Mouse (Mus musculus) lung, adult 2 months (tissue): ENCODE results near the gene Zcchc3. TPM values are rescaled to one million over a fixed set of nuclear protein-coding genes. Genes with fewer than 3 reads are reported as not detected.

Experiments used
- DNase-seq: peaks from one replicate; pipeline ENCODE4 v3.0.0; 2022
- H3K4me1 ChIP-seq: fragments of 200-500 bp; 2 replicates; pipeline ENCODE4 v1.6.1; 2011; ENCODE audit warnings: low read length; ENCODE audit not compliant: control insufficient read depth, insufficient read depth
- H3K4me3 ChIP-seq: fragments of 200-500 bp; replicated peaks from 2 replicates; pipeline ENCODE3; 2011; ENCODE audit warnings: low read depth, mild to moderate bottlenecking, control low read depth, low read length; ENCODE audit errors: extremely low read depth
- CTCF ChIP-seq: fragments of 200-500 bp; IDR thresholded peaks from 2 replicates; pipeline ENCODE4 v1.5.1; 2011; ENCODE audit warnings: mild to moderate bottlenecking, low read length, control low read depth; ENCODE audit not compliant: insufficient read depth
- POLR2A ChIP-seq: fragments of 200-500 bp; IDR thresholded peaks from 2 replicates; pipeline ENCODE4 v1.6.1; 2011; ENCODE audit warnings: low read depth, mild to moderate bottlenecking, control low read depth, low read length, borderline replicate concordance; ENCODE audit errors: extremely low read depth
- WGBS: fragments of 180-500 bp; shearing (Covaris S2); methylation state at CpG from one replicate; pipeline ENCODE4 v1.1.7; 2018; 5-methylcytosine and 5-hydroxymethylcytosine counted together
- polyA plus RNA-seq: library from polyadenylated mRNA; depleted of rRNA; stranded (reverse); fragments of >200 nt; gene quantifications from 2 replicates; pipeline ENCODE4 v1.2.3, GENCODE M21; 2012; rRNA removed

The Zcchc3 gene
- 5.1 and 5.8 TPM in 2 replicates for polyA plus RNA-seq

GRCm38 (mm10) chr2:152414591-152415165, at the start of gene Zcchc3:
Gene Zcchc3, minus strand, starts transcription at chr2:152415027.
- WGBS, result under 1% methylated on average over 61 of the region's 65 CpGs
- TF ChIP-seq POLR2A (peak; percentile 57), CTCF (no peak)
- peak; percentile 87 for DNase-seq
- Histone ChIP-seq H3K4me3 (peak within 1 kb of the TSS; percentile 87), H3K4me1 (peaks cover 6% of the 10 kb centered on the region; the same call in 1 of the 2 replicates)

GRCm38 (mm10) chr2:152459241-152459640, 44.4 kb upstream of the Zcchc3 start:
- WGBS, result 50% methylated on average over 13 of the region's 13 CpGs
- Histone ChIP-seq H3K4me1 (no peaks in the 10 kb centered on the region), H3K4me3 (no peak overlapping the region)
- TF ChIP-seq POLR2A (no peak), CTCF (no peak)
- DNase-seq, result no peak

- no peak for DNase-seq
- 64% methylated on average over 4 of the region's 4 CpGs for WGBS
Observed at GRCm38 (mm10) chr2:152452101-152452781, 37.4 kb upstream of the Zcchc3 start.

GRCm38 (mm10) chr2:152450241-152450640, 35.4 kb upstream of the Zcchc3 start:
- no peaks in the 10 kb centered on the region for H3K4me1 ChIP-seq
- peak; percentile 46 for DNase-seq
- 7% methylated on average over 5 of the region's 5 CpGs for WGBS
- TF ChIP-seq CTCF (0 out of 2 replicates have a peak, but pooled peaks have one; percentile 13), POLR2A (no peak)
- H3K4me3 ChIP-seq, result no peak overlapping the region

More at GRCm38 (mm10) chr2:152452101-152452781, 37.4 kb upstream of the Zcchc3 start:
- Histone ChIP-seq H3K4me3 (no peak overlapping the region), H3K4me1 (no peaks in the 10 kb centered on the region)
- TF ChIP-seq CTCF (no peak), POLR2A (no peak)

GRCm38 (mm10) chr2:152447461-152447860, 32.6 kb upstream of the Zcchc3 start:
- no peak overlapping the region for H3K4me3 ChIP-seq

GRCm38 (mm10) chr2:152446642-152447041, 31.8 kb upstream of the Zcchc3 start:
- 50% methylated on average over 2 of the region's 2 CpGs for WGBS
- TF ChIP-seq POLR2A, result no peak
- no peak for TF ChIP-seq CTCF

More at GRCm38 (mm10) chr2:152447461-152447860, 32.6 kb upstream of the Zcchc3 start:
- 19% methylated on average over 5 of the region's 5 CpGs for WGBS
- no peak for DNase-seq
- TF ChIP-seq POLR2A, result no peak
- no peaks in the 10 kb centered on the region for H3K4me1 ChIP-seq

GRCm38 (mm10) chr2:152443281-152443680, 28.5 kb upstream of the Zcchc3 start:
- no peak overlapping the region for H3K4me3 ChIP-seq
- WGBS, result 82% methylated on average over 8 of the region's 8 CpGs
- no peak for DNase-seq
- no peaks in the 10 kb centered on the region for H3K4me1 ChIP-seq
- TF ChIP-seq CTCF (no peak), POLR2A (no peak)

More at GRCm38 (mm10) chr2:152446642-152447041, 31.8 kb upstream of the Zcchc3 start:
- Histone ChIP-seq H3K4me3 (no peak overlapping the region), H3K4me1 (no peaks in the 10 kb centered on the region)
- DNase-seq, result no peak

- Histone ChIP-seq H3K4me3 (no peak overlapping the region), H3K4me1 (peaks cover 2% of the 10 kb centered on the region; the same call in 1 of the 2 replicates)
- no peak for DNase-seq
- 81% methylated on average over 4 of the region's 4 CpGs for WGBS
- no peak for TF ChIP-seq POLR2A
- no peak for TF ChIP-seq CTCF
Observed at GRCm38 (mm10) chr2:152442322-152442721, 27.5 kb upstream of the Zcchc3 start.

GRCm38 (mm10) chr2:152439833-152440232, 25.0 kb upstream of the Zcchc3 start:
- no peak overlapping the region for H3K4me3 ChIP-seq

GRCm38 (mm10) chr2:152438963-152439362, 24.1 kb upstream of the Zcchc3 start:
- no peak for TF ChIP-seq POLR2A
- no peak for TF ChIP-seq CTCF
- WGBS, result 73% methylated on average over 1 of the region's 1 CpGs
- no peak for DNase-seq

More at GRCm38 (mm10) chr2:152439833-152440232, 25.0 kb upstream of the Zcchc3 start:
- 86% methylated on average over 2 of the region's 2 CpGs for WGBS
- DNase-seq, result no peak
- TF ChIP-seq CTCF, result no peak
- no peak for TF ChIP-seq POLR2A
- peaks cover 3% of the 10 kb centered on the region; the same call in 1 of the 2 replicates for H3K4me1 ChIP-seq

More at GRCm38 (mm10) chr2:152438963-152439362, 24.1 kb upstream of the Zcchc3 start:
- Histone ChIP-seq H3K4me3 (no peak overlapping the region), H3K4me1 (peaks cover 3% of the 10 kb centered on the region; the same call in 1 of the 2 replicates)
